Mouse (Mus musculus) brain, embryonic 14.5 days (tissue): ENCODE measurements around the gene Trpm8. TPM values are rescaled to one million over a fixed set of nuclear protein-coding genes. Genes with fewer than 3 reads are reported as not detected.

Experiments used
- DNase-seq: peaks from one replicate; pipeline ENCODE4 v3.0.0-alpha.2; 2011; ENCODE audit warnings: low read depth
- CTCF ChIP-seq: fragments of 200-500 bp; IDR thresholded peaks from 2 replicates; pipeline ENCODE4 v1.5.1; 2012; ENCODE audit warnings: inconsistent platforms, mild to moderate bottlenecking, moderate library complexity, borderline replicate concordance; ENCODE audit not compliant: insufficient read depth, insufficient read length; ENCODE audit errors: extremely low read depth
- POLR2A ChIP-seq: fragments of 200-500 bp; IDR thresholded peaks from 2 replicates; pipeline ENCODE4 v1.6.1; 2012; ENCODE audit warnings: mild to moderate bottlenecking, inconsistent platforms, borderline replicate concordance; ENCODE audit not compliant: poor library complexity, insufficient read depth, insufficient read length, severe bottlenecking; ENCODE audit errors: extremely low read depth
- polyA plus RNA-seq: library from polyadenylated mRNA; depleted of rRNA; stranded (reverse); fragments of >200 nt; gene quantifications from 2 replicates; pipeline ENCODE4 v1.2.3, GENCODE M21; 2012

Trpm8 gene
- polyA plus RNA-seq, 1 experiment, result 0.10 TPM

GRCm38 (mm10) chr1:88288056-88288788 is 10.8 kb downstream of the Trpm8 start:
- no peak for DNase-seq
- TF ChIP-seq CTCF (no peak), POLR2A (no peak)

DNA sequence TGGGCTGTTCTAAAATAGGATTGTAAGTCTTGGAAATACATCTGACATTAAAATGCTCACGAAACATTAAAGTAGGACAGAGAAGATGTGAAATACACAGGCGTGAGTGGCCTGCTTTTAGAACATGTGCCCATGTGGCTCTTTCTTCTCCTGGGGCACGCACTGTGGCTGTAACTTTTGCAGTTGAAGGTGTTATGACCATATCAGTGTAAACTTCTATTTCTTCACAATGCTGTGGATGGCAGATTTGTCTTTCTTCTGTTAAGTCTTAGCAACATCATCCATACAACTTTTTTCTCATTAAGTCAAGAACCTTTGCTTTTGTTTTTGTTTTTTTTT is 11.3 kb downstream of the Trpm8 start:
- no peak for TF ChIP-seq CTCF
- no peak for TF ChIP-seq POLR2A
- DNase-seq, result no peak

- TF ChIP-seq CTCF (no peak), POLR2A (no peak)
- DNase-seq, result no peak
Observed at GRCm38 (mm10) chr1:88289152-88289551, 11.7 kb downstream of the Trpm8 start.

DNA sequence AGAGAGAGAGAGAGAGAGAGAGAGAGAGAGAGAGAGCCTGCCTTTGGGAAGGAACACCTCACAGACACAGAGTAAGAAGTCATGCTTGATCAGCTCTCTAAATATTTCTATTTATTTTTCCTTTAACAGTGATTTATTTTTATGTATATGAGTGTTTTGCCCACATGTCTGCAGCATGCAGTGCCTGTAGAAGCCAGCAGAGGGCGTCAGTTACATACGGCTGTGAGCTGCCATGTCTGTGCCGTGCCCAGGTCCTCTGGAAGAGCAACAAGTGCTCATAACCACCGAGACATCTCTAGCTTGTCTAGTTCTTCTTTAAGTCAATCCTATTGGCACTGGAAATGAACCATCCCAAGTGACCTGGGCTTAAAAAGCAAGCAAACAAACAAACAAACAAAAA is 12.5 kb downstream of the Trpm8 start:
- peak; percentile 55 for DNase-seq
- TF ChIP-seq CTCF (peak; percentile 68), POLR2A (no peak)

GRCm38 (mm10) chr1:88290511-88290910 is 13.1 kb downstream of the Trpm8 start:
- TF ChIP-seq POLR2A (no peak), CTCF (no peak)

DNA sequence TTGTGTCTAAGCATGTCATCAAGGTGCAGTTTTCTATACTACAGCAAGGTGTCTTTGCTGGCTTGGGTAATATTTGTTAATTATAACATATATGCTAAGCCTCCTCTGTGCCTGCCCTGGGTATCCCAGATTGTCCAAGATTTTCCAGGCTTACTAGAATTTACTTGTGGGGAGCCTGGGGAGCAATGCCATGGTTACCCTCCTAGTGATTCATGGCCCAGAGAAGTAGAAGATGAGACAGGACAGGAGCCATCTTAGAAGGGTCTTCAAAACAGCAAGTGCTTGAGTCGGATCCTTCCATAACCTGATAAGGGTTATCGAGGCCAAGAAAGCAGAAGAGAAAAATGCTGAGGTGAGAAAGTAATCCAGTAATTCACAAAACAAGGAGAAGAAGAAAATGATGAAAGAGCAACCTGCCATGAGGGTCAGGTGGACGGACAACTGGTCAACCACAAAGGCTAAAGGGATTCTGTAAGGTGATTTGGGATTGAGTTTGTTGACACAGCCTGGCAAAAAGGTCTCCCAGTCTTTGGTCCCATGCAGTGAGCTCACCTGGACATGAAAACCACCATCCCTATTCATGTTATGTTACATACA is 14.0 kb downstream of the Trpm8 start:
- TF ChIP-seq POLR2A (no peak), CTCF (no peak)
- no peak for DNase-seq

More at GRCm38 (mm10) chr1:88290511-88290910, 13.1 kb downstream of the Trpm8 start:
- DNase-seq, result no peak

DNA sequence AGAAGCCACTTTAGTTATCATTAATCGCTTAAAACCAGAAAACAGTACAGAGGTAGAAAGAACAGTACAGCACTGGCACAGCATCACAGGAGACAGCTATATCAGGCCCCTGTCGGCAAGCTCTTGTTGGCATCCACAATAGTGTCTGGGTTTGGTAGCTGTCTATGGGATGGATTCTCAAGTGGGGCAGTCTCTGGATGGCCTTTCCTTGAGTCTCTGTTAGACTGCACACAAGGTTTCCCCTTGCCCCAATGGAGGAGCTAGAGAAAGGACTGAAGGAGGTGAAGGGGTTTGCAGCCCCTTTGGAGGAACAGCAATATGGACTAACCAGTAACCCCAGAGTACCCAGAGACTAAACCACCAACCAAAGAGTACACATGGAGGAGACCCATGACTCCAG is 14.6 kb downstream of the Trpm8 start:
- no peak for DNase-seq
- TF ChIP-seq POLR2A (no peak), CTCF (no peak)

- no peak for DNase-seq
- TF ChIP-seq CTCF, result no peak
- no peak for TF ChIP-seq POLR2A
Observed at GRCm38 (mm10) chr1:88294650-88295049, 17.2 kb downstream of the Trpm8 start.

DNA sequence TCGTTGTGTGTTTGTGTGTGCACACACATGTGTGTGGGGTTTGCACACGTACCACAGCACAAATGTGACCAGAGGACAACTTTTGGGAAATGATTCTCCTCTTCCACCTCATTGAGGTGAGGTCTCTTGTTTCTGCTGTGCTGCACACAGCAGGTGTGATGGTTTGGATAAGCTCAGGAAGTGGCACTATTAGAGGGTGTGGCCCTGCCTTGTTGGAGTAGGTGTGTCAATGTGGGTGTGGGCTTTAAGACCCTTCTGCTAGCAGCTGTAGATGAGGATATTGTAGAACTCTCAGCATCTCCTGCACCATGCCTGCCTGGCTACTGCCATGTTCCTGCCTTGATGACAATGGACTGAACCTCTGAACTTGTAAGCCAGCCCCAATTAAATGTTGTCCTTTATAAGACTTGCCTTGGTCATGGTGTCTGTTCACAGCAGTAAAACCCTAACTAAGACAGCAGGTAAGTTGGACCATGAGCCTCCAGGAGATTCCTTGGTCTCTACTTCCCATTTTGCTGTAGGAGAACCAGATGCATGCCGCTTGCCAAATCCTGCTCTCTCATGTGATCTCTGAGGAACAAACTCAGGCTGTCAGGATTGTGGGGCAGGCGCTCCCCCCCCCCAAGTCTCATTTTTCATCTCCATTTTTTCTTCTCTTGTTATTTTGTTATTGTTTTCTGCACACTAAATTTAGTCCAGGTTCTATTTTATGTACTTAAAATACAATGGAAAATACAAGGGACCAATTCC is 18.9 kb downstream of the Trpm8 start:
- TF ChIP-seq POLR2A (no peak), CTCF (no peak)
- DNase-seq, result no peak

DNA sequence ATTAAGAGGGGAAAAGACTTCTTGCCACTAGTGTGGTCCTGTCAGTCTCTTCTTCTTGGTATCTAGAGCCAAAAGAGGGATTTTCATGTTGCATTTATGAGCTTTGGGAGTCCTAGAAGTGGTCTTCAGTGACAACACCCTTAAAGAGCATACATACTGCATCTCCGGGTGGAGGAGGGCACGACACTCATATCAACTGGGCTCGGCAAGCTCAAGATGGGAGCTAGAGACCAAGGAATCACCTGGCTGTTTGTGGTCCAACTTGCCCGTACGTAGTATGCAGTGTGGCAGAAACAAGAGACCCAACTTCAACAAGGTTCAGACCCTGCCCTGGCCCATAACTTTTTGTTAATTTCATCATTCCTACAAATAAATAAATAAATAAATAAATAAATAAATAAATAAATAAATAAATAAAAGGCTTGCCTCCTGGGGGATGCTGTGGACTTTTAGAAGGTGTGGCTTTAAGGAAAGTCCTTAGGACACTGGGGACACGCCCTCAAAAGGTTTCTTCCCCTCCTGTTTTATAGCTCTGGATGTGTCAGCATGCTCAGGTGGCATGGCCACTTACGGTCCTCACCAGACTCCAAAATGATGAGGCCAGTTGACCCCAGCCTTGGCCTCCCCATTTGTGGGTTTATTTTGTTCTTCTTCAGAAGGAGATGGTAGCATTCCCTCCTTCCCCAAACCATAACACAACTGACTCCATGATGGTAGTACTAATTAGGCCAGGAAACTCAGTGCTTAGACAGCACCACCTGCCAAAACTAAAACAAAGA is 20.2 kb downstream of the Trpm8 start:
- TF ChIP-seq CTCF, result no peak
- no peak for TF ChIP-seq POLR2A
- DNase-seq, result peak; percentile 8

DNA sequence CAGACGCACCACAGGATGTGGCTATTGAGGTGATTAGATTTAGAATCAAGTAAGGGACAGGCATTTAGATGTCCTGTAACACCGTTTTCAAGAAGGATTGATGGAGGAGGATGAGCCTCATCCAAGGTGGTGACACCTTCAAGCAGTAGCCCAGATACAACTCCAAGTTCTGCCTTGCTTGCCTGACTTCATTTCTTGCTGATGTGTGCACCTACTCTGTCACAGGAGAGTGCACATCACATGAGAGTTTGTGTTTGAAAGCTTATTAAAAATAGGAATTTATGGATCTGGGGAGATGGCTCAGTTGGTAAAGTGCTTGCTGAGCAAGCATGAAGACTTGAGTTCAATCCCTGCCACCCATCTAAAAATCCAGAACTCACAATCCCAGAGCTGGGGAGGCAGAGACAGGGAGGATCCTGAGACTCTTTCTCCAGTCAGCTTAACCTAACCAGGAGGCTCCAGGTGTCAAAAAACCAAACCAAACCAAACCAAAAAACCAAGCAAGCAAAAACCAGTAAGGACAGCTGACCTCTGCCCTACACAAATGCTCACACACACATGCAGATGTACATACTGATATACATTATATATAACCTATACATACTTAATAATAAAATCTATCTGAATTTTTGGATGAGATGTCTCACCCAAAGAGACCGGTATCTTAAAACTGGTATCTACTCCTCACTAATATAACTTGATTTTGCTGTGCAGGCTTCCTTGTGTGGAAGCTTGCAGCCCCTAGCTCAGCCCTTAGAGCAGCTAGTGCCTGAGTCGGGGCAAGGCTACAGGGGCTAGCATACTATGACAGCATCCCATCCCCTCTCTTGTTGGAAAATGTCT is 21.4 kb downstream of the Trpm8 start:
- TF ChIP-seq CTCF, result no peak
- no peak for TF ChIP-seq POLR2A
- DNase-seq, result peak; percentile 9

DNA sequence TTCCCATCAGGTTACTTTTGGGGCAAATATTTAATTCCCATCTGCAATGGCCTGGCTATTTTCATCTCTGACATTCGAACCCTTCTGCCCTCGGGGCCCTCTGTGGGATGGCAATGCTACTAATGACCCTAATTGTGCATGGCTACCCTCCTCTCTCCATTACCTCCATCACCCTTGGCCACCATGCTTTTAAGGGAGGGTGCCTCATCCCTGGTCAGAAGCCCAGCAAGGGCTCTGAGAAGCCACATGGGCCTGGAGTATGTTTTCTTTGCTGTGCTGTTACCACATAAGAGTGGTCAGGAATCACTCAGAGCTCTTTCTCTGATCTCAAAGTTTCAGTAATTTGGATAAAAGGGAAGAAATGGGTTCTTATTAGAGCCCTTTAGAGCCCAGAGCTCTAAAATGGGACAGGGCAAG is 22.1 kb downstream of the Trpm8 start:
- DNase-seq, result peak; percentile 1
- TF ChIP-seq CTCF (no peak), POLR2A (no peak)

- no peak for TF ChIP-seq POLR2A
- TF ChIP-seq CTCF, result no peak
- DNase-seq, result peak; percentile 1
Observed at GRCm38 (mm10) chr1:88300301-88301050, 23.0 kb downstream of the Trpm8 start.
